Mouse (Mus musculus): ENCODE measurements at regions not wholly inside any gene's neighbourhood (a gene's known extent, or its start where the extent isn't known, plus 50 kb on each side); places are given as distances from the start of the nearest gene placed in this dataset.

DNA sequence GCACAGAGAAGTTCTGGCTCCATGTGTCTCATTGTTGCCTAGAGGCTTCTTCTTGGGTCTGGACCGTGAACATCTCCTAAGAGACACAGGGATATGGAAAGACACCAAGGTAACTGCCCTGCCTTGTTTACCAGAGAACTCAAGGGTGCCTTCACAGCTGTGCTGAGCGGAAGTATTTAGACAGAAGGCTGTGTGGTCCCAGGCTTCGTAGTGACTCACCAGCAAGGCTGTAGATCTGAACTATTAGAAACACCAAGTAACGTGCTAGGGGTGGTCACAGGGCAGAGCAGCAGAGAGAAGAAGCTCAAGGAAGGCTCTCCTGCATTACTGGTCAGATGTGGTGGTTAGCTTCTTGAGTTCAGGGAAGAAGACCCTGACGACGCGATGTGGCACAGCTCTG, 51.6 kb upstream of the Lpp start:
- no peak for TF ChIP-seq CTCF (IDR thresholded peaks at IDR 0.05; ENCODE audit: extremely low read depth, insufficient read depth, insufficient read length, insufficient replicate concordance)
- TF ChIP-seq POLR2A (IDR thresholded peaks at IDR 0.05; ENCODE audit: low read depth, low read length) = no peak

All from spleen, adult 2 months (tissue).